Mouse (Mus musculus) spleen, adult 12 weeks (tissue): ENCODE data around the gene Defb36.

Experiments
- DNase-seq: peaks from one replicate; pipeline ENCODE4 v3.0.0; 2022; ENCODE audit warnings: low spot score

Gene Defb36

GRCm38 (mm10) chr2:152622151-152622550 lies 18.0 kb downstream of the Defb36 start:
- no peak for DNase-seq

- DNase-seq, result no peak
Observed at GRCm38 (mm10) chr2:152622953-152623352, 18.8 kb downstream of the Defb36 start, which contains the start of gene Defb25. Defb25 (minus strand) TSS chr2:152623053.

DNA sequence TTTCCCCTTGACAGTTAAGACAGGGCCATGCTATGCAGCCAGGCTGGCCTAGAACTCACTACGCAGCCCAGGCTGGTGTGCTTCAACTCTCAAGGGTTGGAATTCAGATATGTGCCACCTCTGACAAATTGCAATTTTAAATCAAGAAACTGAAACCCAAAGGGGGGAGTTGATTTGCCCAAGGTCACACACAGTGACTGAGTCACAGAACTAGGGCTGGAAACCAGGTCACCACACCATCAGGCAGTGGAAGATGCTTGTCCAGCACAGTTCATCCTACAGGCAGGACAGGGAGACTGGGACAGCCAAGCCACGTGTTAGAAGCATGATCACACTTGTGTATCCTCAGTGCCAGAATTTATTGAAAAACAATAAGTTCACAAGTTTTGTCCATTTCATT lies 20.4 kb downstream of the Defb36 start:
- DNase-seq, result no peak

GRCm38 (mm10) chr2:152625256-152625655 lies 21.1 kb downstream of the Defb36 start:
- DNase-seq, result no peak

DNA sequence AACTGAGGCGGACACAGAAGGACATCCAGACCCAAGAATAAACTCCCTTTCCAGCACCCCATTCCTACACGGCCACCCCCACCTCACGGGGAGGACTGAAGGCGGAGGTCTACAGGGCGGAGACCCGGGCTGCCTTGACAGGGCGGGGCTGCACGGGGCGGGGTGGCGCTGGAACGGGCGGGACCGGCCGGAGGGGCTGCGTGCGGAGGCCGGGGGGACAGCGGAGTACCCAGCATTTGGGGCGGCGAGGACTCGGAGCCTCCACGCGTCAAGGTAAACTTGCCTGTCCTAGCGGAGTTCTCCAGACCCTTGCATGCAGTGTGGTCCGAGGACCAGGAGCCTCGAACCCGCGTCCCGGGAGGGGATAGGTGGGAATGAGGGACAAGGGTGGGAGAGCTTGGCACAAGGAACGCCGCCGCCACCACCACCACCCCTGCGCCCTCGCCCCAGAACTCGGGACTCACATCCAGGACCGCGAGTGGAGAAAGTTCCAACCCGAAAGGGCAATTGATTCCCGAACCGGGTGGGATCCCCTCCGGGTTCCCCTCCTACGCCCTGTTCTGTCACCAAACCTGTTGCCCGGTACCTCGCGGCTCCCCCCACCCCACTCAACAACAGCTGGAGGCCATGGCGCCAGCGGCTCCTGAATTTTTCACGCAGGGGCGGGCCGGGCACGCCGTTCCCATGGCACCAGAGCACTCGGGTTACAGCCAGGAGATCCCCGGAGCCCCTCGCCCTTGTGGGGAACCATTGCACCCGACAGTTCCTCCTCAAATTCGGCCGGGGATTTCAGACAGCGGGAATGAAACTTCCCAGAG lies 22.9 kb downstream of the Defb36 start, which contains the start of gene Rem1:
Rem1 (plus strand) TSS at position 178 of the 818 bp plus-strand sequence.
- no peak for DNase-seq

- no peak for DNase-seq
Observed at GRCm38 (mm10) chr2:152628066-152628465, 23.9 kb downstream of the Defb36 start.

- DNase-seq, result no peak
Observed at GRCm38 (mm10) chr2:152629239-152629638, 25.1 kb downstream of the Defb36 start.

DNA sequence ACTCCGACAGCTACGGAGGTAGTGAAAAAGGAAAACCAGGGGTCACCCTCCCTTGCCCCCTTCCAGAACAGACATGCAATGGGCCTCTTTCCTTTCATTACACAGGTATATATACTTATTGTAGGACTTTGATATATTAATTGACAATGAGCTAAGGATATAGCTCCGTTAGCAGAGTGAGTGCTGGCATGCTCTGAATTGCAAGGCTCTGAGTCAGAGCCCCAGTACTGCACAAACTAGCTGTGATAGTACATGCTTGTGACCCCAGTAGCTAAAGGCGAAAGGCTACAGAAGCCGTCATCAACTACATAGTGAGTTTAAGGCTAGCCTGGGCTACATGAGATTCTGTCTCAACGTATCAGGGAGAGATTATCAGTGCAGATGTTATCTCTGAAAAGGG lies 25.8 kb downstream of the Defb36 start:
- no peak for DNase-seq

DNA sequence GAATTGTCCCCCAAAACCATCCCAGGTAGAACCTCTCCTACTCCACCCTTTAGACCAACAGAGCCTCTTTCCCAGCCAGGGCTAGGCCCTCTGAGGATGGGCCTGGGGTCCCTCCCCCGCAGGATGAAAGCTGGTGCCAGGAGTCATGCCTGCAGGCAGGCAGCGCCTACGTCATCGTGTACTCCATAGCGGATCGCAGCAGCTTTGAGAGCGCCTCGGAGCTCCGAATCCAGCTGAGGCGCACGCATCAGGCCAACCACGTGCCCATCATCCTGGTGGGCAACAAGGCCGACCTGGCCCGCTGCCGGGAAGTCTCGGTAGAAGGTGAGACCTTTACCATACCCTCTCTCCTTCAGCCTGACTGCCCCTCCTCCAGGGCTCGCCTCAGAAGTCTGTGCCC lies 29.2 kb downstream of the Defb36 start:
- no peak for DNase-seq

DNA sequence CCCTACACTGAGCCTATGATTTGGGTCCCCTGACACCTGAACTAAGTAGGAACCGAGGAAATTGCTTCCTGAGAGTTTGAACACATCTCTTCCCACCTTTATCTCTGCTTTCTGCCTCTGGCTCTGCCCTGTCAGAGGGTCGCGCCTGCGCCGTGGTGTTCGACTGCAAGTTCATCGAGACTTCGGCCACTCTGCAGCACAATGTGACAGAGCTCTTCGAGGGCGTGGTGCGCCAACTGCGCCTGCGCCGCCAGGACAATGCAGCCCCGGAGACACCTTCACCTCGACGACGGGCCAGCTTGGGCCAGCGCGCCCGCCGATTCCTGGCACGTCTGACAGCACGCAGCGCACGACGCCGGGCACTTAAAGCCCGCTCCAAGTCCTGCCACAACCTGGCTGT lies 30.2 kb downstream of the Defb36 start:
- DNase-seq, result no peak

GRCm38 (mm10) chr2:152636246-152637005 lies 32.3 kb downstream of the Defb36 start:
- no peak for DNase-seq

DNA sequence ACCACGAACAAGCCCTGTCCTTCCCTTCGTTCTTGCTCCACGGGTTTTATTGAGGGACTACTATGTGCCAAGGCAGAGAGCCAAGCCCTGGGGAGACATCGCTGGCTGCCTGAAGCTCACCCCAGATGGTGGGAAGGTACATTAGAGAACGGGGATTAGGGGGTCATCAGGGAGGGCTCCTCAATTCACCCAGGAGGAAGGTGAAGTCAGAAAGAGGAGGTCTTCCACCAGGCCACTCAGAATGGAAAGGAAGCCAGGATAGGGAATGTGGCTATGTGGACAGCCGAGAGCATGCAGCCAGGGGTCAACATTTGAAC lies 32.8 kb downstream of the Defb36 start:
- no peak for DNase-seq

DNA sequence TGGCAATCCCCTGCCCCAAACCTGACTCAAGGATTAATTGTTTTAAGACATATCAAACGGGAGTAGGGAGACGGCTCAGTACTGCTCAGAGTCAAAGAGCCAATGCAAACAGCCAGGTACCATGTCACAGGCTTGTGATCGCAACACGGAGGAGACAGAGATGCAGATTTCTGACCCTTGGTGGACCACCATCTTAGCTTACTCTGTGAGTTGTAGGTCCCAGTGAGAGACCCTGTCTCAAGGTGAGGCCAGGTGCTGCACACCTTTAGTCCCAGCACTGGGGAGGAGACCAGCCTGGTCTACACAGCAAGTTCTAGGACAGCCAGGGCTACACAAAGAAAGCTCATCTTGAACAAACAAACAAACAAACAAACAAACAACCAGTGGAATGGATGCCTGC lies 33.3 kb downstream of the Defb36 start:
- no peak for DNase-seq

DNA sequence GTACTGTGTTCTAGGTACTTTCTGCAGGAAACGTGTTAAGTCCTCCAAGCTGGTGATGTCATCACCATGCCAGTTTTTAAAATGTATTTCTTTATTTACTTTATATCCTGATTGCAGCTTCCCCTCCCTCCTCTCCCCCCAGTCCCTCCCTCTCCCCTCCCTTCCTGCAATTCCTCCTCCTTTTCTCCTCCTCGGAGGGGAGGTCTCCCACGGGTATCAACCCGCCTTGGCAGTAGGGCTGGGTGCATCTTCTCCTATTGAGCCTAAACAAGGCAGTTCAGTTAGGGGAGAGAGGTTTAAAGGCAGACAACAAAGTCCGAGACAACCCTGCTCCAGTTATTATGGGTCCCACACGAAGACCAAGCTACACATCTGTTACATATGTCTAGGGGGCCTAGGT lies 34.7 kb downstream of the Defb36 start:
- DNase-seq, result no peak

- DNase-seq, result no peak
Observed at GRCm38 (mm10) chr2:152639406-152640113, 35.4 kb downstream of the Defb36 start.

DNA sequence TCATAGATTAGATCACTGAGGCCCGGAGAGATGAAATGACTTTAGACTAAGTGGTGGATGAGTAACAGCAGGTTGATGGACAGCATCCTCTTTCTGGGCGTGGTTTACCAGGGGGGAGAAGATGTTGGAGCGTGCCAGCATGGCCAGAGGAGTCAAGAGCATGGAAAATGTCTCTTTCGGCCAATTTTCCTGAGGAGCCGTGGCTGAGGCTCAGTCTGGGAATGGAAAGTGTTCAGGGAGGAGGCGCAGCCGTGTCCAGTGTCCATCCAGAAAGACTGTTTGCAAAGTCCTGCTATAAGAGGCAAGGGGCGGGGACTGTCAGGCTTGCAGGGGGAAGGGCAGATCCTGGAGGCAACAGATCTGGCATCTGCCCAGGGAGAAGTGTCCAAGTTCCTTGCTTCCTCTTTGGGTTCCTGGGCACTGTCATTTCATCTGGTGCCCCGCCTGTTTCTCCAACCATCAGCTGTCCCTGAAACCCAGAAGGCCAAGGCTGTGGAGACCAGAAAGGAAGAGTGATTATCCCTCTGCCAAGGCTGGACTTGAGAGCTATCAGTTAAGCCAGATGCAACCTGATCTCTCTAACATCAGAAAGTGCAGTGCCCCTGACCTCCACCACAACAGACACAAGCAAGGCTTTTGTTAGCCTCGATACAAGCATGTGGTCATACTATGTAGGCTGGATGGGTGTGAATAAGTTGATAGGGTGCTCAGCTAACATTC lies 48.9 kb downstream of the Defb36 start:
- no peak for DNase-seq

DNA sequence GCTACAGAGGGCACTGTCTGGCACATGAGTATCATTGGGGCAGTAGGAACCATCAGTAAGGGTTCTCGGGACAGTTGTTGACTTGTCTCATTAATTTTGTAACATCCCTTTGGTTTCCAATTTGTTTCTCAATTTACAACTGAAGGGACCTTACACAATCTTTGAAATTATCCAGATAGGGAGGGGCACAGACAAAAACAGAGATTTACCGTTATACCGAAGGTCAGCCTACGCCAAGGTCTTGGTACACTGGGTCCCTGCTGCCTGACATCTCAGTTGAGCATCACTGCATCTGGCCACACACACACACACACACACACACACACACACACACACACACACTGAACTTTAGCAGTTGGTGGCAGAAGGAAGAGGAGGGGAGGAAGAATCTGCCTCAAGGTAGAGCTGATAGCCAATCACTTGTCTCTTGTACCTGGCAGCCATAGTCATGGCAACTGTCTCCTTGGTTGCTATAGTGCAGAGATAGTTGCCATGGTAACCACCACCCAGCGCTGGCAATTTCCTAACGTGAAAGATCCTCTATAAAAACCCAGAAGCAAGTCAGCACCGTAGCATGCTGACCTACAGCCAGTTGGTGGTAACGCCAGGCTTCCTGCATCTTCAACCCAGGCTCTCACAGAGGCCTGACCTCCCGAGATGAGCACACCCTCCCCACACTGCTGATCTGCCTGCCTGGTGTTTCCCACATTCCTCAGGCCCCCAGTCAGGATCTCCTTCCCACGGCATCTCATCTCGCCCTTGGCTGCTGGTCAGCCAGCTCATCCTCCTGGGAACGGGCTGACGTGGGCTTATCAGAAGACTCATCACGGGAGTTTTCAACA lies 50.0 kb downstream of the Defb36 start:
- no peak for DNase-seq

- no peak for DNase-seq
Observed at GRCm38 (mm10) chr2:152657398-152657797, 53.3 kb downstream of the Defb36 start.

GRCm38 (mm10) chr2:152661163-152661562 lies 57.0 kb downstream of the Defb36 start:
- no peak for DNase-seq
